Mouse (Mus musculus) MN1 (cell line): ENCODE results near the gene Gm42906.

Experiments used
- DNase-seq: peaks from one replicate; pipeline ENCODE4 v3.0.0-alpha.2; 2016; ENCODE audit warnings: low spot score

Gene Gm42906

DNA sequence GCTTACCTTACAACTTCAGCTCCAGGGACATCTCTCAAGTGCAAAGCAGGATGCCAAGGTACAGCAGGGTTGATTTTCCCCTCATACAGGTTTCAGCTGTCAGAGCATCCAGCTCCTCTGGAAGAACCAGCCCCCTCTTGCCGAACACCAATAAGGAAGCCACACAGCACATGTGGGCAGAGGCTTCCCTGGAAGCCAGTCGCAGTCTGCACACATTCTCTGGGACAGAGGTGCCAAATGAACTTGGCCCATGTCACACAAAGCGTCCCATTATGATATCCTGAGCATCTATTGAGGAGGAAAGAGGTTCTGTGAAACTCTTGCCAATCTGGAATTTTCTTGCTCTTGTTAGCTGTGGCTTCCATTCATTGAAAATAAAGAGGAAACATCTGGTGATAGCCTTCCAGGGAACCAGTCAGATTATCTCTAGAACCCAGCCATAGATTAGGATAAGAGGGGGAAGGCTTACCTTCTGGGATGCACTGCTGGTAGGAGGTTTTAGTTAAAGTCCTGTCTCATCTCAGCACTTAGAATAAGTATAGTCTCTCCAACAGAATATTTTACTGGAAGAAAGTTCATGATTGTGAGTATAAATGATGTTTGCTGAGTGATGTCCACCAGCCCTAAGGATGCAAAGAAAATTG lies at the start of gene Gm42906:
Gm42906 (minus strand) TSS at position 51 of the 644 bp plus-strand sequence.
- no peak for DNase-seq

DNA sequence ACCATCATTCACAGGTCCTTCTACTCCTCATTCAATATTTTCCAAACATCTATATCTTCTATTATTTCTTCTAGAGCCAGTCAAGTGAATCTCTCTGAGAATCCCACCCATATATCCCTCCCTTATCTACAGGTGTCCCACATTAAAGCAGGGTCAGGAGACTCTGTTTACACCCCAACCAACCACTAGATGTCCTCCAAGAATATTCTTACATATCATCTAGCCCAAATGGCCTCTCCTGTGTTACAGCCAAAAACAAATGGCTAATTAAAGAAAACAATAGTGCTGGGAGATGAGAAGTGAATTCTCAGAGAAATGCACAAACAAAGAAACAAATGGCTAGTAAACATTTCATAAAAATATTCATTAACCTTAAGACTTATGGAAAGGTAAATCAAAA lies 17.7 kb upstream of the Gm42906 start:
- DNase-seq = no peak

DNA sequence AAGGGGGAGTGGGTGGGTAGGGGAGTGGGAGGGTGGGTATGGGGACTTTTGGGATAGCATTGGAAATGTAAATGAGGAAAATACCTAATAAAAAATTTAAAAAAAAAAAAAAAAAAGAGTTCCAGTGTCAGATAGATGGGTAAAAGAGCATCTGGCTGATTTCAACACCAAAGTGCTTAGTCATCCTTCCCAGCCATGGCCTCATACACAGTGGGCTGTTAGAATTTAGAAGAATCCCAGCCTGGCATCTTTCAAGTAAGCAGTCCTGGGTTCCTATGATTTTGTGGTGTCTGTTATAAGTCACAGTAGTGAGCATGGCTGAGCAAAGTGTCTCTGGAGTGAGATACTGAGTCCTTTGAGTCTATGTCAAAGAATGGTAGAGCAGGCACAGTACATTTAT lies 7.1 kb upstream of the Gm42906 start:
- DNase-seq = peak; percentile 20

DNA sequence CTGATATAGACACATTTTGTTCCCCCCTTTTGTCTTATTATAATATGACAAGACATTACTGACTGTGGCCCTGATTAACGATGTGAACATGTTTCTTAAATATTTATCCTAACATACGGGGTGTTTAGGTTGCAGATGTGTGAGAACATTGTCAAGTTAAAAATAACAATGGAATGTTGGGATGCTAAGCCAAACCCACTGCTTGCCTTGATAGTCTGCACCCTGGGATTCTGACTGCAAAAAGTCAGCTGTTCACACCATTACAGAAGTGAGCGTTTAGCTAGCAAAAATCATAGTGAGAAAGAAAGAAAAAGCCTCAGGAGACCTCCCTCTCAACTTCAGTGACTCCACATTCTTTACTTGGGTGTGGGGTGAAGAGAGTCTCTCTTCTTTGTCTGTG lies 1.5 kb downstream of the Gm42906 start:
- DNase-seq = no peak

DNA sequence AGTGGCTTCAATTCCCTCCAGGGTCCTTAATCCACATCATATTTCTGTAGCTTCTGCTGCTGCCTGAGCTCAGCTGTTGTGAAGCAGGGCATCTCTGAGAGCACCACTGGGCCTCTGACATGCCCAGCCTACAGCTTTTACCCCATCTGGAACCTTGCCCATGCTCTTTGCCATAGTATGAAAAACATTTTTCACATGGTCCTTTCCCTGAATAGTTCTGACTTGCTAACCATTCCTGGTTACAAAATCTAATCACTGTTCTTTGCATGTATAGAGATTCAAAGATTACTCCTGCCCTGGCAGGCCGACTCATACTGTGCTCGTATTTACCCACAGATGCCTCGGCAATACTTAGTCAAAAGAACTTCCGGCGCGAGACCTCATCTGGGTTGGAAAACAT lies 5.3 kb downstream of the Gm42906 start:
- no peak for DNase-seq

DNA sequence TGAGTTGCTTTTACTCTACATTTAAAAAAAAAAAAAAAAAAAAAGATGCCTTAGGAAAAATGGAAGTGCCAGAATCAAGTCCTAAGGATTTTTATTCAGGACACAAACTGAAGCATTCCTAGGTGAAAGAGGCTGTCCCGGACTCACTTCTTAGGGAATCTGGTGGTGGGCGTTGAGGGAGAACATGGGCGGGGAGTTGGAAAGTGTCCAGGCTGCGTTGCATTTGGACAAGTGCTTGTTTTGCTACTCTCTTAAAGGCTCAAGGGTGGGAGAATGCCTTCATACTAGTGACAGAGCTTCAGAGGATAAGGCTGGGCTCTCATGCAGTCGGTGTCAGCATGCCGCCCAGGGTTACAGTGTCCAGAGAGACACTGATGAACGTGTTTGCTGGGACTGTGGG lies 6.1 kb downstream of the Gm42906 start:
- no peak for DNase-seq

DNA sequence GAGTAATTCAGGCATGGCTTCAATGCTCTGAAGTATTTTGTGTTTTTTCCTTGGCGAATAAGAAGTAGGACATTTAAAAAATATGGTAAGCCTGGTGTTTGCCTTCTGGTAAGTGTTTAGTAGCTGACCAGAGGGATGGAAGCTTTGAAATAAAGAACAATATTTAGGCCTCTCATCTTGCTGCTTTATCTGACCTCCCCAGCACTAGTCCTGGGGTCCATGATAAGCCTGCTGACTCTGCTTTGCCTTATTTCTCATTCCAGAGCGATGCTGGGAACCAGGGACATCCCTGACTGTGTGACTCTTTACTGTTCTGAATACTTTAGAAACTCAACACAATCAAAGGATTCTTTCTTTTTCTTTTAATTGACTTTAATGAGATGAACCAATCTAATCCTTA lies 9.4 kb downstream of the Gm42906 start:
- DNase-seq = no peak

DNA sequence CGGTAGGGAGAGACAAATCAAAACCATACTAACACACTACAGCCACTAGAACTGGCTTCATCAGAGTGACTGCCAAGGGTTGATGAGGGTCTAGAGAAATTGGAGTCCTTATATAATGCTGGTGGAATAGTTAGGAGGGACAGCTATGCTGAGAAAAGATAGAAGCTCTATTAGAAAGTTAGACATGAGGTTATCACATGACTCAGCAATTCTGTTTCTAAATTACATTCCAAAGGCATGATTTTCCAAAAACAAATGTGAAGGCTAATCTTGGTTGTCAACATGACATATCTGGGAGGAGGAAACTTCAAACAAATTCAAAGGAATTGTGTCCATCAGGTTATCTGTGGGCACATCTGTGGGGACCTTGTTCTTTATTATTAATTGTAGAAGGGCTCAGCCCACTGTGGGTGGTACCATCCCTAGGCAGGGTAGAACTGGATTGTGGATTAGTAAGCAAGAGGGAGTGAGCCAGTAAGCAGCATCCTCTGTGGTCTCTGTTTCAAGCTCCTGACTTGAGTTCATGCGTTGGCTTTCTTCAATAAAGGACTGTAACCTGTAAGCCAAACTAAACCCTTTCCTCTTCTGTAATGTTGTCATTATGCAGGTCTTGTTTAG lies 10.4 kb downstream of the Gm42906 start:
- DNase-seq = no peak

DNA sequence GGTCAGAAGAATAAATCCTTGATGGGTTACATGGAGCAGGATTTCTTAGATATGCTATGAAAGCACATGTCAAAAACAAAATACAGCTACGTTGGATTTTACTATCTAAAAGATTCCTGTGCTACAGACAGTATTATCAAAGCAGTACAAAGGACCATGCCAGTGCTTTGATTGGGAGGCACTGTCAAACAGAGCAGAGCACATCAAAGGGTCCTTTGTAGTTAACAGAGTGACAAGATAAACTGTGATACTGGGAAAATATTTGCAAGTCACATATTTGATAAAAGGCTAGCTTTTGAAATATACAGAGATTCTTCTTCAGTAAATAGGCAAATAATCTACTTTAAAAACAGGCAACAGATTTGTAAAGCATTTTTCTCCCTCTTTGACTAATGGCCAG lies 11.0 kb downstream of the Gm42906 start:
- no peak for DNase-seq

DNA sequence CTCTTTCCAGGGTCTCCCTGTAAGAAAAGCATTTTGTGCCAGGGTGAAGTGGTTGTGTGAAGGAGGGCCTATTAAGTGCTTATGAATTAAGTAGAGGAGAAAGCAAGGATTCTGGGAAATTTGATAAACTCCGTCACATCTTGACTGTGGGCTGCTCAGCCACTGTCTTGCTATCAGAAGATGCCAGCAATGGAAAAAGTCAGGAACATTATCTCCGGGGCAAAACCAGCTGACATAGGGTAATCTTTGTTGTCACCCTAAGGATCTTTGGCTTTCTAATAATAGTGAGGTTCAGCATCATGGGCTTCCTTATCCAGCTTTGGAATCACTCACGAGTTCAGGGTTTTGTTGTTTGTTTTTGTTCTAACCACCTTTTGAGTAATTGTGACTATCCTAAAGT lies 14.3 kb downstream of the Gm42906 start:
- no peak for DNase-seq

DNA sequence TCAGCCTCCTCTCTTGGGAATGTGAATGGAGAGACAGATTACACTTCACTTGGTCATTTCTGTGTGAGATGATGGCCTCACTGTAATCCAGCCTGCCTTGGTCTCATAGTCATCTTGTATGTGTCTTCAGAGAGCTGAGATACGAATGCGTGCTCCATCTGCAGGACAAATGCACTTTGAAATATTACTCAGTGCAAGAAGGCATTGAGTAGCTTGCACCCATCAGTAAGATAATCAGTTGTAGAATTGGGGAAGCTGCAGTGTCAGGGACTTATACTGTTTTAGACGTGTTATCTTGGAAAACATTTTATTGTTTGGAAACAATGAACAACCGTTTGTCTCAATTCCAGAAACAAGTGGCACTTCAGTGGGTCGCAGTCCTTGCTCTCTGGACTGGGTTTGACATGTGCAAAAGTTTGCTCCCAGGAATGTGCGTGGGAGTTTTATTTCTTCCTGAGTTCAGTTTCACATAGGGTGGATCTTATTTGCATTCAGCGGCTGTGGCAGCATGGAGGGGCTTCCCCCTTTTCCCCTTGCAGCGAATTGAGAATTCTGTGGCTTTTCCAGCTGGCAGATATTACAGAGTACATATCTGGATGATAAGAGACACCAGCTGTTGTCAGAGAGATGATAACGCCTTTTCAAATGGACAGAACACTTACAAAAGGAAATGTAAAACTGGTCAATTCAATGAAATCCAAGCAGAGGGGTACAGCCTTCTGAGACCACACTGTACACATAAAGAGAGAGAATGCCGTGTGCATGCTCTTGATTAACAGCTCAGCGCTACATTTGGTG lies 15.1 kb downstream of the Gm42906 start:
- DNase-seq = no peak

DNA sequence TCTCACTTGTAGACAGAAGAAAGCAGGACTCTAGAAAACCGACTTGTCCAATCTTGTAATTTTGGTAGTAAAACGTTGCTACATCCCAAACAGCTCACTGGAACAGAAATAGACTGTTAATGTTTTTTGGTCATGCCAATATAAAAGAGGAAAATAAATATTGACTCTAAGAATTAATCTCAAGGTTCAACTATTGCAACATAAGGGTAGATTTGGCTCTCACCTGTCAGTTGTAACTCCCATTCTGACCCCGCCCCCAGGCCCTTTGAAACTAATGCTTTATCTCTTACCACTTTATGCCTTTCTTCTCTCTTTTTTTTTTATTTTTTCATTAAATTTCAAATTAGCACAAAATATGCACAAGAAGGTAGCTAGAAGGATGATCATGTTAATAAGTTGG lies 18.0 kb downstream of the Gm42906 start:
- DNase-seq = no peak

DNA sequence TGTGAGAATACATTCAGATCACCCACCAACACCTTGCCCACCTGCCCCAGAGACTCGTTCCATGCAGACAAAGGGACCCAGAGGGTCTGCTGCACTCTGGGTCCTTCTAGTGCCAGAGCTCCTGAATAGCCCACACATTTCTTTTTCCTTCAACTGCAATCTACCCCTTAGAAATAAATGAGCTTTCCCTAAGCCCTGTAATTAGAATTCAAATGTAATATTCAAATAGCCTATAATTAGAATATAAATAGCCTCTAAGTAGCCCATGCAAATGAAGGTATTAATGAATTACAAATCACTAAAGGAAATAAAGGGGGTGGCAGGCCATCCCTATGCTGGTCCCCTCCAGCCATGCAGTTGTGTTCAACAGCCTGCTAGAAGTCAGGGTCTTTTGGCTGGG lies 18.7 kb downstream of the Gm42906 start:
- DNase-seq = no peak

DNA sequence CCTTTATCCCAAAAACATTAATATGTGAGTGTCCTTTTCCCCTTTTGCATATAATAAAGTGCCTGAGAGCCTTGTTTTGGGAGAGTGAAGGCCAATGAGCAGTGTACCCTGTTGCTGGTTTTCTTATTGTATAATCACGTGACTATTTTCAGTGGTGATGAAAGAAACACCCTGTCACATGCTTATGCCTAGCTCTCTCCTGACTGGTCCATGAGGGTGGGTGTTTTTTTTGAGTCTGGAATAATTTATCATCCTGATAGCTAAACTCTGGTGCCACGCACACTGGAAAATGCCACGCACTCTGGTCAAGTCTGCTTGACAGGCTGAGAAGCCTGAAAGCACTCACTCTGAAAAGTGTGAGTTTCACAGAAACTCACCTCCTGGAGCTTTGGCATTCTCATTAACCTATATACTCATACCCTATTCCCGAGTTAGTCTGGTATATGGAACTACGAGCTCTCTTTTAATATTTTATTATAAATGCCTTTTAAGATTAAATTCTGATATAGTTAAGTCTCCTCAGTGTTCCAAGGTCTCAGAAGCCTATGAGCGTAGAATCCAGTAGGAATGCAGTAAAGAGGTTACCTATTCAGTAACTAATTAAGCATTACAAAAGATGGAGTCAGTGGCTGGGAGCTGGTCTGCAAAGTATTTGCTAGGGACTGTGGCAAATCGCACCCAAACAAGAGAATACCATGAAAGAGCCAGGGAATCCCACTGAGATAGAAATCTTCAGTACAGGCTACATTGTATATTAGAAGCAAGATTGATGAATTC lies 19.7 kb downstream of the Gm42906 start:
- DNase-seq = no peak

DNA sequence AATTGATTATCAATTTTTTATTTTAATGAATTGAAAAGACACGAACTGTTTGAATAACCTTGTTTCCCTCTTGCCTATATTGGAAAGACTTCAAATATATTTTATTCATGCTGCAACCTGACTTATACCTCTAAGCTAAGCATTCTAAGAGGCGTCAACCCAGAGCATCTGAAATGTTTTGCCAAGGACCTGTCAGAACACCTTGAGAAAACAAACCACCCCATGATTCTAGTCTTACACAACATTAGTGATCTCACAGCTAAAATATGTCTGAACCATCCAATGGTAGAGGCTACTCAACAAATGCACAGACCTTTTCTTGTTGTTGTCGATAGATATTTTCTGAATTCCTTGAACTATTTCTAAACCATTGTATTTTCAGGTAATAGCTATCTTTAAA lies 20.5 kb downstream of the Gm42906 start:
- no peak for DNase-seq

DNA sequence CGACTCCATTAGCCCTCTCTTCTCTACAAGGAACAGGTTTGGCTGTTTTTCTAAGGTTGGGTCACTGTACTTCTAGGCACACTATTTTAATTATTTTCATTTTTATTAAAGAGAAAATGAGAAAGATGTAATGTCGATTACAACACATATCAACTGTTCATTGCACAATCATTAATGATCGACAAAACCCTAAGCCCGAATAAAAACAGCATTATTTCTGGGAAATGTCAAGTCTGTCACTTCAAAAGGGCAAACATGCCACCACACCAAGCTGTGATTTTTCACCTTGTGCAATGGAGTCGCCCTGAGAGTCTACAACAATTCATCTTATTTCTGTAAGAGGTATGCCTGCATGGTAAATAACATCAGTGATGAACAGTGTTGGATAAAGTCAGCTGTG lies 21.7 kb downstream of the Gm42906 start:
- DNase-seq = no peak

DNA sequence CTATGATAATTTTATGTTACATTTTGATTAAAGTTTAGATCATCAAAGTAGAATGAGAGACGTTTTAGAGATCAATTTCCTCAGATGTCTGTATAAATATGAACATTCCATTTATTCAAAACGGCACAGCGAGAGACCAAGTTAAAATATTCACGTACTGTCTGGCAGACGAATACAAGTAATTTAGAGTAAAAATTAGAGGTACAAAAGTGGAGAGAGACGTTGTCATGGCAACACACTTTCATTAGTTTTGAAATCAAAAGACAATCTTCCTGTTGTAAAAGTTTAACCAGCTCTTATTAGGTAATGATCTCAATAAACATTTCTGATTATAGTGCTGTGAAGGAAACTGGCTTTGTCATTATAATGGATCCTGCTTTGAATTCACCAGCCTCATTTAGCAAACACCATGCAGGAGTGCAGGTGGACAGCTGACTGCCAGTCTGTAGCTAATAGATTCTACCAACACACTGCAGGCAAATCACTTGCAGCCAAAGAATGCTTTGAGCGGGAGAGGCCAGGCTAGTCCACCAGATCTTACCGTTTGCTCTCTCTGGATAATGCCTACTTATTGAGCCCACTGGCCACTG lies 22.6 kb downstream of the Gm42906 start:
- DNase-seq = no peak

DNA sequence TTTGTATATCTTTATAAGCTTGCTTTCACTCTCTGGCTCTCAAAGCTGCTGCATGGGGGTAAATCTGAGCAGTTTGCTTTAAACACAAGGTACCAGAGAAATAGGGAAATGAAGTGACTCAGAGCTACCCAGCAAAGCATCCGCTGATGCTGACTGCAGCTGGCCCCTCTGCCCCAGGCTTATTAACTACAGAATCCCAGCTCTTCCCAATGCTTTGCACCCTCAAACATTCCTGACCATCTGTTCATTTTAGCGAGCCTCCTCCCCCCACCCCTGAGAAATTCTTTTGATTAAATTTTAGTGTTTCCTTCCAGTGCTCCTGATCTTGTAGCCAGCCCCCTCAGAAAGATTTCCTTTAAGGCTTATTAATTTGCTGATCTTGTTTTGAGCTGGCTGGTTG lies 24.4 kb downstream of the Gm42906 start:
- peak; percentile 15 for DNase-seq

DNA sequence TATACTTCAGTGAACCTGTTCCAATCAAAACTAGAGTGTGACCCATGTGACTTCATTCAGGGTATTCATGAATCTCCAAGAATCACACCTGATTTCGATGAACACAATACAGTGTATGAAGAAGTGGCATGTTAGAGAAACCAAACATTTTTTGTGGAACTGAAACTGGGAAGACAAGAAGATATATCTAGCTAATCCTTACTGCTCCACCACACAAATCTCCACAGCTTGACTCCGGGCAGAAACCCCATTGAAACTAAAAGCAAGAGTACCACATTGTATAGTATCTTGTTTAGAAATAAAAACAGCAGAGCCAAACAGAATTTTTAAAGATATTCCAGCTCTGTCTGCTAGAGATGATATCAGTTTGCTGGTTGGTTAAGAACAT lies 27.4 kb downstream of the Gm42906 start:
- no peak for DNase-seq

DNA sequence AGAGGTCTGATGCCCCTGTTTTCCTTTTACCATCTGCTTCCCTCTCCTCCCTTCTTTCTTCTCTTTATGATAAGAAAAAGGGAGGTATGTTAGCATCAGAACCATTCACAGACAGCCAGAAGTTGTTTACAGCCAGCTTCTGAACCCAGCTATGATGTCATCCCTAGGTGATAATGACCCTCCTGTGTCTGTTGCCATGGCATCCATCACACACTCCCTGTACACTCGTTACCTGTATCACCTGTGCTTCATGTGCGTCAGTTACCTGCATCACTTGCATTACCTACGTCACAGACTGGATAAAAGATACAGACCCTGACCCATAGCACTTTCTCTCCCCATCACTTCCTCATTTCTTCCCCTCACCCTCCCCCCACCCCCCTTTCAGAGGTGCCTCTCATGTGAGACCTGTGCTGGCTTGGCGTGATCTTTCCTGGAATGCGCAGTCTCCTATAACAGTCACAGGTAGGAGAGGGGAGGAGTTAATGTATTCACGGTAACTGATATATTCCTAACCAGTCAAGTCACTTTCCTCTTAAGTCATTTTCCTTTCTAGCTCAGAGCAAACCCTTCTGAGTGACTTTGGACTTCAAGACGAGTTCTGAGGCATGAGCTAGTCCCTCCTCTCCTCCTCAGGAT lies 27.9 kb downstream of the Gm42906 start:
- no peak for DNase-seq

DNA sequence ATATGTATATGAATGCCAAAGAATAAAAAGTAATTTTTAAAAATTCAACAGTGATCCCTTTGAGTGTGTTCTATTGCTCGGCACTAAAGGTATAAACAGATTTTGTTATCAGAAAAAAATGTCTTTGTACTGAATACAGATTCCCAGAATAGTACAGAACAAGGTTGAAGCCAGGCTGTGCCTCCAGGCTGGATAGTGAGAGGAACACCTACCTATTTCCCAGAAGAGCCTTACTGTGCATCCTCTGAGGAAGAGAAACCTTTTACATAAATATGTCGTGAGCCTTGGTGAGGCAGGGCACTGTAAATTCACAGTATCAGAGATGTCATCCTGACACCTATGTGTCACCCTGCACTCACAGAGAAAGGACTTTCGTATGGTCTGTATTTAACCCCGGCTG lies 31.8 kb downstream of the Gm42906 start:
- DNase-seq = no peak

DNA sequence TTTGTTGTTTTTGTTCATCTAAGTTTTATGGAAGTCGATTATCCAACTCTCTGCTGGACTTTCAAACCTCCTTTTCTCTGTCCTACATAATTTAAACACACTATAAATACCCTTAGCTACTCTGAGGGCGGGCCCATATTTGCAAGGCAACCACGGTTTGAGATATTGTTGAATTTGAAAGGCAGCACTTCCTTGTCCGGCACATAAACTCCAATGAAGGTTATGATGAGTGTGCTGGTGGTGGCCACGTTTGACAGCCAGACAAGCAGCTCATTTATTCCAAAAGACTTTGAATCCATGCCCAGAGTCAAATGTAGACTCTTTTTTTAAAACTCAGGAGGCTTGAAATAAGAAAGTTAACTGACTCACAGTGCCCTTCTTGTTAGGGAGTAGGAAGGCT lies 33.3 kb downstream of the Gm42906 start:
- DNase-seq = no peak
